ENCODE assay signal across 7 mouse cellular contexts in the genomic region with DNA sequence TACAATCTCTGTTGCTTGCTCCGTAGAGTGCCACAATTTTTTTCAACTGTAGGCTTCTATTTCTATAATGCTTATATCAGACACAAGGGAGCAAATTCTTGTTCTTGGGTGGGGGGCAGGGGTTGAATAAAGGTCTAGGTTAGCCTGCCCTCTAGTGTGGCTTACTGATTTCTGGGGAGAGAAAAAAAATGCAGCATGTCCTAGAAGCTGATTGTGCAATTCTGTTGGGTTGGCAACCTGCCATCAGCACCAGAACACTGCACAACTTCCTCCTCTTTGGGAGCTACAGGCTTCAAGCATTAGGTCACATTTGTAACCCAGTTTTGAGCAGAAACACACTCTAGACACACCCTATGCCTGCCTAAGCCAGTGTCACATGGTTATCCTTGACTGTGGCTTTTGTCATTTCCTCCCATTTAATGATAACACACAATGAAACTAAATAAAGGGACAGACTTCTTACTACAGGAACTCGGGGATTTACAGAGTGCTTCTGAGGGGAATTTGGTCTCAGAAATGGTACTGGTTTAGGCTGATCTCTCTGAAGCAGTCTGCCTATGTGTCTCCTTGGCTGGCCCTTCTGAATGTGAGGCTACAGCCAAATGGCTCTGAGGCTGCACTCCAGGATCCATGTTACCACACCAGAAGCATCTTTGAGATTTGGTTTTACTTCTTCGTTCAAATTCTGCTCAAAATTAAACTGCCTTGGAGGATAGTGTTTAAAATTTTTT.
DNase-seq lines count a peak whose midpoint lies in the region; ATAC-seq and TF ChIP-seq lines count a peak whose summit lies in the region.

No protein-coding gene starts in this region.

- ATAC-seq in cerebellum, adult (ENCODE audit: insufficient number of reproducible peaks, low FRiP score, low TSS enrichment): 0 out of 2 replicates have a peak, but pooled peaks have one; percentile 70
- peak; percentile 82; the same call in 1 of the 2 replicates for ATAC-seq in hindbrain, embryonic 14.5 days (ENCODE audit: low FRiP score)

- no peaks in the 10 kb centered on the region for H3K9me3 ChIP-seq in hindbrain, embryonic 14.5 days (ENCODE audit: control insufficient read depth, low read length)

- H3K4me3 ChIP-seq in hindbrain, embryonic 14.5 days (replicated peaks; ENCODE audit: low read length): no peak overlapping the region
- no peak overlapping the region for H3K4me3 ChIP-seq in small intestine, adult 2 months (ENCODE audit: low read depth, low read length)

- TF ChIP-seq CTCF in small intestine, adult 2 months (IDR thresholded peaks at IDR 0.05; ENCODE audit: extremely low read depth, insufficient read length, insufficient replicate concordance, low read depth, low read length): no peak

- DNase-seq in ZHBTc4 (ENCODE audit: low read depth, low spot score): peak; percentile 13
- peak; percentile 86 for DNase-seq in gastrocnemius, adult 18-20 months (ENCODE audit: low spot score)
- DNase-seq in hindbrain, embryonic 14.5 days (ENCODE audit: low spot score): peak; percentile 63
- peak; percentile 51 for DNase-seq in layer of hippocampus, postnatal 36 days
- DNase-seq in lung, postnatal 25 days (ENCODE audit: low spot score): peak; percentile 89

- H3K4me2 ChIP-seq in hindbrain, embryonic 14.5 days (replicated peaks): no peak overlapping the region

- H3K27me3 ChIP-seq in hindbrain, embryonic 14.5 days (ENCODE audit: control insufficient read depth, insufficient read depth, low read length): no peaks in the 10 kb centered on the region
- H3K27me3 ChIP-seq in small intestine, adult 2 months (ENCODE audit: control insufficient read depth, insufficient read depth, low read length): no peaks in the 10 kb centered on the region

- peak overlapping the region; percentile 32; the same call in 1 of the 2 replicates for H3K27ac ChIP-seq in hindbrain, embryonic 14.5 days
- peak overlapping the region; percentile 53; the same call in 1 of the 2 replicates for H3K27ac ChIP-seq in small intestine, adult 2 months (ENCODE audit: insufficient read depth, low read depth, low read length)

- no peak overlapping the region for H3K9ac ChIP-seq in hindbrain, embryonic 14.5 days

- no peaks in the 10 kb centered on the region for H3K4me1 ChIP-seq in hindbrain, embryonic 14.5 days (replicated peaks; ENCODE audit: control insufficient read depth, insufficient read depth, low read length)
- H3K4me1 ChIP-seq in small intestine, adult 2 months (ENCODE audit: control insufficient read depth, insufficient read depth, insufficient read length, low read length): peaks cover 4% of the 10 kb centered on the region; the same call in 1 of the 2 replicates

- 71% methylated on average over 3 of the region's 3 CpGs for WGBS in hindbrain, embryonic 14.5 days
- WGBS in small intestine, adult 2 months: 31% methylated on average over 3 of the region's 3 CpGs

- no peaks in the 10 kb centered on the region for H3K36me3 ChIP-seq in hindbrain, embryonic 14.5 days (replicated peaks; ENCODE audit: control insufficient read depth, insufficient read depth)
- H3K36me3 ChIP-seq in small intestine, adult 2 months (ENCODE audit: control insufficient read depth, insufficient read depth, low read length): no peaks in the 10 kb centered on the region

- no peak for TF ChIP-seq POLR2A in small intestine, adult 2 months (IDR thresholded peaks at IDR 0.05; ENCODE audit: low read depth, low read length)

Comparison
In these comparisons a context has a peak if more than half of its experiments do, and no peak if none do; other contexts are left out.
1. DNase-seq: peak in every context shown above with its lines; median percentile 89 in lung, postnatal 25 days; 86 in gastrocnemius, adult 18-20 months; 63 in hindbrain, embryonic 14.5 days; 51 in layer of hippocampus, postnatal 36 days; 13 in ZHBTc4.